Mouse (Mus musculus): ENCODE measurements at regions not wholly inside any gene's neighbourhood (a gene's known extent, or its start where the extent isn't known, plus 50 kb on each side); places are given as distances from the start of the nearest gene placed in this dataset.

GRCm38 (mm10) chr17:50421476-50421875 is 87.7 kb upstream of the Plcl2 start:
- TF ChIP-seq CTCF (IDR thresholded peaks at IDR 0.05; ENCODE audit: borderline replicate concordance, control insufficient read depth, extremely low read depth, insufficient read depth, low read length, poor library complexity) (no peak), POLR2A (IDR thresholded peaks at IDR 0.05; ENCODE audit: control insufficient read depth, extremely low read depth, insufficient read depth, low read length, poor library complexity) (no peak)
